Mouse (Mus musculus) embryonic fibroblast, embryonic 13.5 days (primary cell): Measurements from ENCODE around the gene Zic2. TPM values are rescaled to one million over a fixed set of nuclear protein-coding genes. Genes with fewer than 3 reads are reported as not detected.
"Not testable (repeated sequence)": the region's sequence is repeated elsewhere in the genome, so short reads cannot be mapped to it uniquely, and the experiment has no call there.

Experiments
- H3K27ac ChIP-seq: 2 replicates; pipeline ENCODE4 v1.5.1; 2012; ENCODE audit warnings: low read length, control low read depth, inconsistent platforms; ENCODE audit not compliant: insufficient read depth
- H3K4me1 ChIP-seq: 2 replicates; pipeline ENCODE4 v1.6.1; 2011; ENCODE audit warnings: low read length; ENCODE audit not compliant: control insufficient read depth, insufficient read depth
- H3K4me3 ChIP-seq: 2 replicates; pipeline ENCODE4 v1.5.1; 2011; ENCODE audit warnings: mild to moderate bottlenecking, control low read depth, low read length; ENCODE audit not compliant: insufficient read depth
- CTCF ChIP-seq: IDR thresholded peaks from 2 replicates; pipeline ENCODE4 v1.5.1; 2011; ENCODE audit warnings: mild to moderate bottlenecking, control low read depth, low read length, moderate library complexity, borderline replicate concordance; ENCODE audit not compliant: insufficient read depth
- POLR2A ChIP-seq: IDR thresholded peaks from 2 replicates; pipeline ENCODE4 v1.6.1; 2011; ENCODE audit warnings: low read depth, mild to moderate bottlenecking, control low read depth, low read length, moderate library complexity
- polyA plus RNA-seq: library from polyadenylated mRNA; stranded (reverse); fragments of >200 nt; gene quantifications from 2 replicates; pipeline ENCODE4 v1.2.4, GENCODE M21; 2011; ENCODE audit warnings: low read depth; ENCODE audit not compliant: missing spikeins, insufficient read length

The Zic2 gene
- polyA plus RNA-seq, 1 experiment: 2.8 TPM

DNA sequence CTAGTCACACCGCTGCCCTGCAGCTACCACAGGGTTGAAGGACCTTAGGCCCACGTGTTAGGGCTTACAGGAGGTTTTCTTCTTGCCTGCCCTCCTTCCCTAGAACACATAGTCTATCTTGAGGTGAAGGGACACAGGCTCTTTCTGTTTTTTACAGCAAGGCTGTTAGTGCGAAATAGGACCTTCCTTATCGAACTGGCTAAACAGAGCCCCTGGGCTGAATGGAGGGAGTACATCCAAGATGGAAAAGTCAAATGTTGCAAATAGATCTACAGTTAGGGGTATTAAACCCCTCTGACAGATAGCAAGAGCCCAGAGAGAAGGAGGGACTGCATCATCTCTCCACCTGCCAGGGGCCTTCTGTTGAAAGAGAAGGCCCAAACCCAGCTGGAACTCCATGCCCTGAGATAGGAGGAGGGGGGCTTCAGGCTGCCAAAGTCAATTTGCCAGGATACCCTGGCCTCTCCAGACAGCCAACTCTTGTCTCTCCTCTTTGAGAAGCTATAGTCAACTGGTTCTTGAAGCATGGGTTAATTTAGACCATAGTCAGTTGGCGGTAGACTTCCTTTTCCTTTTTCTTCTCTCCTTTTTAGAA lies 23.6 kb upstream of the Zic2 start:
- no peak overlapping the region for H3K27ac ChIP-seq
- no peak for TF ChIP-seq POLR2A
- TF ChIP-seq CTCF: no peak
- no peaks in the 10 kb centered on the region for H3K4me1 ChIP-seq
- H3K4me3 ChIP-seq: no peak overlapping the region

GRCm38 (mm10) chr14:122452701-122453387 lies 22.4 kb upstream of the Zic2 start:
- Histone ChIP-seq H3K4me1 (no peaks in the 10 kb centered on the region), H3K4me3 (no peak overlapping the region), H3K27ac (no peak overlapping the region)
- TF ChIP-seq CTCF (no peak), POLR2A (no peak)

GRCm38 (mm10) chr14:122453388-122453995 lies 21.7 kb upstream of the Zic2 start:
- H3K27ac ChIP-seq: no peak overlapping the region
- H3K4me3 ChIP-seq: no peak overlapping the region
- no peaks in the 10 kb centered on the region for H3K4me1 ChIP-seq
- TF ChIP-seq POLR2A (no peak), CTCF (no peak)

DNA sequence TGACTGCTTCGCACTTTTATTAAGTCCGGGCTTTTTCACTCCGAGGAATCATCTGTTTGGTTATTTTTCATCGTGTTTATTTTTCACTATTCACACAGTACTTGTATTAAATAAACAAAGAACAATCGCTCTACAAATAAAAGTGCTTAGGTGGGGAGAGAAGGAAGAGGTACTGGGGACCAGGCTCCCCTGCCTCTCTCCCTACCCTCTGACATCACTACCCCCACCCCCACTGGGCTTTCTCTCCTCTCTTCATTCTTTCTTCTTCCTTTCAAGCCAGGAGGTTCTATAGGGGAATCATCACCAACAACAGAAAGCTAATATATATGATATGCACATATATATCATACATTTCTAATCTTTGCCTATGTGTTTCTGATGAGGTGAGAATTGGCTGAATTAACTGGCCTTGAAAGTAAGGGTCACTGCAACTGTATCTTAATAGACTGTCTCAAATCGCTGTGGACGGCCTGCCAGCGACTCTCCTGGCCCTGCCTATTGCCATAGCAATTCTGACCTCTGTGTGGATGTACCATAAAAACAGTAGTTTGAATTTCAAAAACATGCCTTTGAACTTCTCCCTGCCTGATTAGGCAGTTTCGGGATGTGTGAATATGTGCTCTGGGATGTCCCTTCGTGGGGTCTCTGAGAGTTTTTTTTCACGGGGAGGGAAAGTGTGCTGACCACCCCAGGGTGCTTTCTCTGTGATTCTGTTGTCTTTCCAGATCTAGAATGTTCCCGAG lies 21.1 kb upstream of the Zic2 start:
- Histone ChIP-seq H3K27ac (no peak overlapping the region), H3K4me3 (no peak overlapping the region)

DNA sequence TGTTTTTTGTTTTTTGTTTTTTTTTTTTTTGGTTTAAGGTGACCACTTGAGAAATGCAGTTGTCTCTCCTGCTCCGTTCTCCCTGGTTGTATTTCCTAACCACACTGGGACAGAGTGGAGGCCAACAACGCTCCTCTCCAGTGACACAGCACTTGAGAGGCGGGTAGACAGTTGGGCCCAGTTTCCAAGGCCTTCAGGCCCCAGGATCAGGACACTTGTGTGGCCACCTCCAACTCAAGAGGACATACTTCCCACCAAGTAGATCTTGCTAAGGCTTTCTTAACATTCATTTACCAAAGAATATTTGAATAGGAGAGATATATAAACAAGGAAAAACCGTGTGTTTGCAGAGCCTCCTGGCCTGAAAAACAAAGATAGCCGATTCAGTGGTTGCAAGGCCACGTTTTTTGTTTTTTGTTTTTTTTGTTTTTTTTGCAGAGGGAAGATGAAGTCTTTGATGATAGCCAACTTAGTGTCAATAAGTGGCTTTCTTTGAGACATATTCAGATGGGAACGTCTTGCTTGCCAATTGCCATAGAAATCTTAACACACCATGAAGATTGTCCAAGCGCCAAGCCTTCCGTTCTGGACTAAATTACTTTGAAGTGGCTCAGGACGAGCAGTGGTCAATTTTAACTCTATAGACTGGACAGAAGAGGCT lies 20.2 kb upstream of the Zic2 start:
- Histone ChIP-seq H3K4me3 (no peak overlapping the region), H3K4me1 (no peaks in the 10 kb centered on the region), H3K27ac (no peak overlapping the region)
- TF ChIP-seq POLR2A: no peak

More for the DNA sequence above, 21.1 kb upstream of the Zic2 start:
- no peaks in the 10 kb centered on the region for H3K4me1 ChIP-seq
- TF ChIP-seq POLR2A (no peak), CTCF (no peak)

- TF ChIP-seq POLR2A (no peak), CTCF (no peak)
- H3K4me3 ChIP-seq: no peak overlapping the region
These were observed 19.7 kb upstream of the Zic2 start for GRCm38 (mm10) chr14:122455562-122455958.

DNA sequence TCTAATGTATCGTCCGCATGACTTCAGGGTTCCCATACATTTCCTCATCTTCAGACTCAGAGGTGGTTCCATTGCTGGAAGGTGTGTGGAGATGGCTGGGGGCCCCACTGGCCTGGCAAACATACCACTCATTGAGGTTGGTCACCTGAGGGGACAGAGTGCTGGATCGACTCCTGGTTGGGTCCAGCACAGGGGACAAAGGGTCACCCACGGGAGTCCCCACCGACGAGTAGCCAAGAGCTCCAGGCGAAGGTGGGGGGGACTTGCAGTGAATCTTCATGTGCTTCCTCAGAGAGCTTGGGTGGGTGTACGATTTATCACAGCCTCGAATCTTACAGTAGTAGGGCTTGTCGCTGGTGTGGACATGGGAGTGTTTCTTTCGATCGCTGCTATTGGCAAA lies 15.9 kb upstream of the Zic2 start:
- not testable (repeated sequence) for H3K4me1 ChIP-seq, H3K4me3 ChIP-seq

More at GRCm38 (mm10) chr14:122455562-122455958, 19.7 kb upstream of the Zic2 start:
- Histone ChIP-seq H3K4me1 (no peaks in the 10 kb centered on the region), H3K27ac (no peak overlapping the region)

GRCm38 (mm10) chr14:122459776-122460175 lies 15.5 kb upstream of the Zic2 start:
- Histone ChIP-seq H3K4me1 (no peaks in the 10 kb centered on the region), H3K27ac (no peak overlapping the region), H3K4me3 (no peak overlapping the region)
- TF ChIP-seq POLR2A (no peak), CTCF (no peak)

More for the DNA sequence above, 15.9 kb upstream of the Zic2 start:
- H3K27ac ChIP-seq: not testable (repeated sequence)

- Histone ChIP-seq H3K27ac (no peak overlapping the region), H3K4me3 (no peak overlapping the region), H3K4me1 (no peaks in the 10 kb centered on the region)
- no peak for TF ChIP-seq CTCF
- no peak for TF ChIP-seq POLR2A
These were observed 15.0 kb upstream of the Zic2 start for GRCm38 (mm10) chr14:122460226-122460625.

DNA sequence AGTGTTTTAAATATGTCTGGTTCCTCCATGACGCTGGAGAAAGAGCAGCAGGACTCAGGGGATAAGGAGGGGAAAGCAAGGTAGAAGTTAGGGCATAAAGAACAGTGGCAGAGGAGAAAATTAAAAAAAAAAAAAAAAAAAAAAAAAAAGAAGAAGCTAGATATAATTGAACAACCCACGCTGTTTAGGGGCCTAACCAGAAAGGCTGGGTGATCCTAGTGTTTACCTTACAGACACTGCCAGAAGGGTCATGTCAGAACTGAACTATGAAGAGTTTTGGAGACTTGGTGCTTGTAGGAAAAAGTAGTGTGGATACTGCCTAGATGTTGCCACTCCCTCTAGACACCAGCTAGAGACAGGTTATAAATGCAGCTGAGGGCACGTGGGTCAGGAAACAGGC lies 13.7 kb upstream of the Zic2 start:
- TF ChIP-seq CTCF (no peak), POLR2A (no peak)
- H3K27ac ChIP-seq: no peak overlapping the region
- no peak overlapping the region for H3K4me3 ChIP-seq
- no peaks in the 10 kb centered on the region for H3K4me1 ChIP-seq
